Mouse (Mus musculus): Measurements from ENCODE around the gene 4930432K21Rik. TPM values are rescaled to one million over a fixed set of nuclear protein-coding genes. Genes with fewer than 3 reads are reported as not detected.

The 4930432K21Rik gene
- total RNA-seq, 2 experiments from 2014 or later, result 0.36 TPM; not detected in 1

DNA sequence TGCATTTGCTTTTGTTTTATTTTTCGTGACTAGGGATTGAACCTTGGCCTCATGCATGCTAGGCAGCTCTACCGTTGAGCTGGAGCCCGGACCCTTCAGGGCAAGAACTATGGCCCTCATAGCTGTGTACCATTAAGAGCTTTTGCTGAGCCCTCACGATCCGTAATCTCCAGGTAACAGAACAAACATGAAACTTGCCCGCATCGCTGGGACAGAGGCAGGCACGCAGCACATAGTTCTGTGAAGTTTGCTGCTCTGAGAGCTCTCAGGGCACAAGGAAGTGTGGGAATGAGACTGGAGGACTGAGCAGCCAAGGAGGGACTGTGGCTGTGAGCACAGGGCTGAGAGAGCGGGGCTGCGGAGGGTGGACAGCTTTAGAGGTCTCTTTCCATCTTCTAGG, 40.8 kb downstream of the 4930432K21Rik start:
- intact Hi-C loops (cut with DNase I), result no loop called here
- DNase-seq, result no peak

- peak; percentile 70 to 75 for DNase-seq
- intact Hi-C loops (cut with DNase I), result no loop called here
These were observed 41.8 kb downstream of the 4930432K21Rik start for GRCm38 (mm10) chr8:84189603-84190002.

DNA sequence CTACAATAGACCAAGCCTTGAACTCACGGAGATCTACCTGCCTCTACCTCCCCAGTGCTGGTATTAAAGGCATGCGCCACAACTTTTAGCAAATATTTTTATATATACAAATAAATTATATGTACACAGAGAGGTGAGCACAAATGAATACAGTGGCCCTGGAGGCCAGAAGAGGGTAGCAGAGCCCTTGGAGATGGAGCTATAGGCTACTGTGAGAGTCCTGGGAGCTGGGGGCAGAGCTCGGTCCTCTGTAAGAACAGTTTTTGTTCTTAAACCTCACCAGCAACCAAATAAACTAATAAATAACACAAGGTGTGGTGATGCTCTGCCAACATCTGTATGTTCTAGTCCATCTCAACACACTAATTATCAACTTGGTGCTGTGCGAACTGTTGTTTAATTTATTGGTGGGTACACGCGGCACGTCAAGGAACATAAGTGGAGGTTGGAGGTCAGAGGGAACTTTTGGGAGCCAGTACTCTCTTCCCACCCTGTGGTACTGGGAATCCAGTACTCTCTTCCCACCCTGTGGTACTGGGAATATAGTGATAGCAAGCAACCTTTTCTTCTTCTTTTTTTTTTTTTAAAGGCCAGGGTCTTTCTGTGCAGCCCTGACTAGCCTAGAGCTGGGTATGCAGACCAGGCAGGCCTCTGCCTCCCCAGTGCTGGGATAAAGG, 42.5 kb downstream of the 4930432K21Rik start:
- intact Hi-C loops (cut with DNase I), result no loop called here
- no peak for DNase-seq

GRCm38 (mm10) chr8:84192023-84192422, 44.2 kb downstream of the 4930432K21Rik start:
- intact Hi-C loops (cut with DNase I), result no loop called here
- DNase-seq, result peak; percentile 79 to 81

DNA sequence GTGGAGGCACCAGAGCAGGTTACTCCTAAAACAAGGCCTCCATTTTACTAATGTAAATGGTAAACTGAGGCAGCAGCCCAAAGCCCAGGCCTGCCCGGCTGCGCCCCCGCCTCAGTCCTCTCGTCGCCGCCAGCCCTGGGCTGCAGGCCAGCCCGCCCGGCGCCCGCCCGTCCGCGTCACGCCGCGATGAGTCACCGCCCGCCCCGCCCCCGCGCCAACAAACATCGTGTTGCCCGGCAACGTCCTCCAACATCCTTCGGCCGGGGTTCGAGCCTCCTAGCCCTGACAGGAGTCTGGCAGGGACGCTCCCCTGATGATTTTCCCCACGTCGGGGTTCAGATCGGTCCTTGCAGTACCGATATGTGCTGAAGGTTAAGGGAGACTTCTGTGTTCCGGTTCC, 44.7 kb downstream of the 4930432K21Rik start:
- DNase-seq, result peak; percentile 92 to 93
- intact Hi-C loops (cut with DNase I), result no loop called here

GRCm38 (mm10) chr8:84193161-84193560, 45.3 kb downstream of the 4930432K21Rik start:
- intact Hi-C loops (cut with DNase I), result no loop called here
- DNase-seq, result no peak

- intact Hi-C loops (cut with DNase I), result no loop called here
- DNase-seq, result no peak
These were observed 45.7 kb downstream of the 4930432K21Rik start for GRCm38 (mm10) chr8:84193566-84193965.

DNA sequence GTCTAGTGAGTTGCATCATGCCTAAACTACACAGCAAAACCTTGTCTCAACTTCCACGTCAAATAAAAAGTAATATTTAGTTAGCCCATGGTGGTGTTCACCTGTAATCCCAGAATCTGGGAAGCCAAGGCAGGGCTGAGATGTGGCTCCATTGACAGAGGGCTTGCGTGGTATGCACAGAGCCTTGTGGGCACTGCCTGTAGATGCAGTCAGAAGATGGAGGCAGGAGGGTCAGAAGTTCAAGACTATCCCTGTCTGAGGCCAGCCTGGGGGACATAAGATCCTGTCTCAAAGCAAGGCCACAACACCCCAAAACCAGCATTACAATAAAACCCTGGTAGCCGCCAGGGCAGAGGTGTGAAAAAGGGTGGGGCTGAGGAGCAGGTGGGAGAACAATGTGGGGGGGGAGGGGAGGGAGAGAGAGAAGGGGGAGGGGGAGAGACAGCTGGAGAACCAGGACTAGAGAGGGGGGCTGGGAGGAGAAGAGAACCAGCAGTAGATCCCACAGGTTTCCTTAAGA, 46.5 kb downstream of the 4930432K21Rik start:
- DNase-seq, result no peak
- intact Hi-C loops (cut with DNase I), result no loop called here

DNA sequence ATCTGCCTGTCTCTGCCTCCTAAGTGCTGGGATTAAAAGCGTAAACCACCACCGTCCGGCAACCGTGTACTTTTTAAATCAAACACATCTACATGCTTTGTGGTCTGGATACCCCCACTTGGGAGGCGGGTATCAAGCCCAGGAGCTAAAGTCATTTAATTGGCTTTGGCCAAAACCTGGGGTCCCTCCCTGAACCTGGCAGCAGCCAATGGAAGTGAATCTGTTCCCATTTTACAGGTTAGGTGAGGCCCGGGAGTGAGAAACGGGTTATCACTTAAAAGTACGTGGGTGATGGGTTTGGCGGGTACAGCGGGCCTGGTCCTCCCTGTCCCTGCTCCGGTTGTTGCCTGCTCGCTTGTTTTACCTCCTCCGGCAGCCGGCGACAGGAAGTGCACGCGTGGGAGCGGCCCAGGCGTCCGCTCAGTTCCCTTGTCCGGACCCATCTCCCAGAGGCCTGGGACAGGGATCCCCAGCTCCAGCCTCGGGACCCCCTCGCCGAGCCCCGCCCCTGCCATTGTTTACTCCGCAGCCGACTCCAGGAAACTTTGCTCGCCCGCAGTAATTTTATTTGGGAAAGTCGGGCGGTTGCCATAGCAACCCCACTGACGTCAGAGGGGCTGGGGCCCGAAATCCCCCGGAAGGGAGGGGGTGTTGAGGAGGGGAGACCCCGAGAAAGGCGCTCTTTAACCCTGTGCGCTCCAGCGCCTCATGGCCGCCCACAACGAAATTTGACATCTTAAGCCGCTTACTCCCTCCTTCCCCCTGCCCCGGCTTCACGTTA, 49.5 kb downstream of the 4930432K21Rik start:
- intact Hi-C loops (cut with DNase I), result no loop called here
- peak; percentile 92 to 95 for DNase-seq

DNA sequence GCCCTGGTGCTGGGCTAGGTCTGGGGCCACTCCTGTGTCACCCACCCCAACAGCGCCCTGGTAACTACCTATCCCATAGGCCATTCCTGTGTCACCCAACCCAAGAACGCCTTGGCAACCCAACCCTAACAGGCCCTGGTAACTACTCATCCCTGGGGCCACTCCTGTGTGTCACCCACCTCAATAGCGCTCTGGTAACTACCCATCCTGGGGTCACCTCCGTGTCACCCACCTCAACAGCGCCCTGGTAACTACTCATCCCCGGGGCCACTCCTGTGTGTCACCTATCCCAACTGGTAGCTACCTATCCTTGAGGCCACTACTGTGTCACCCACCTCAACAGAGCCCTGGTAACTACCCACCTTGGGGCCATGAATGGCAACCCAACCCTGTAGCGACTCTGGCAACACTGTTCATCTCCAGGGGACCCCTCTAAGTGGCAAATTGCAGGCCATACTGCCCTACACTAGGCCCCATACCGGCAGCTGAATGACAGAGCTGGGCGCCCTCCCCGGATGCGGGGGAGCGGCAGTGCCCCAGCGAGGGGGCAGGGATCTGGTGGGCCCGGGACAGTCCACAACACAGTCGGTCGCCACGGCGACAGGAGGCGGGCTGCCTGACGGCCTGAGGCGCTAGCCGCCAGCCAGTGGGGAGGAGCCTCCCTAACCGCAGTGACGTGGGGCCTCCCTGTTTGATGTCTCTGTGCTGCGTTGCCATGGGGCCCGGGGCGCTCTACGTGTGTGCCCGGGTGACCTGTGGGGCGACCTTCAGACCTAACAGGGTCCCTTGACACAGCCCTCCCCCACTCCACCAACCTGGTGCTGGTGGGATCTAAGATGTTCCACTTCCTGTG, 50.3 kb downstream of the 4930432K21Rik start:
- intact Hi-C loops (cut with DNase I), result no loop called here

GRCm38 (mm10) chr8:84198871-84199270, 51.0 kb downstream of the 4930432K21Rik start:
- no peak for DNase-seq
- intact Hi-C loops (cut with DNase I), result no loop called here

More for the DNA sequence above, 50.3 kb downstream of the 4930432K21Rik start:
- peak; percentile 93 for DNase-seq

GRCm38 (mm10) chr8:84199348-84200125, 51.7 kb downstream of the 4930432K21Rik start:
- no peak for DNase-seq
- intact Hi-C loops (cut with DNase I), result loop anchor here (5.0 to 10.0 kb wide), 3 partner anchors 455 to 783 kb away; partner anchors contain the start of genes Adgre5 and Ier2

- no peak for DNase-seq
- intact Hi-C loops (cut with DNase I), result loop anchor here (5.0 to 10.0 kb wide), 3 partner anchors 455 to 782 kb away; partner anchors contain the start of genes Adgre5 and Ier2
These were observed 52.3 kb downstream of the 4930432K21Rik start for GRCm38 (mm10) chr8:84200126-84200555.

DNA sequence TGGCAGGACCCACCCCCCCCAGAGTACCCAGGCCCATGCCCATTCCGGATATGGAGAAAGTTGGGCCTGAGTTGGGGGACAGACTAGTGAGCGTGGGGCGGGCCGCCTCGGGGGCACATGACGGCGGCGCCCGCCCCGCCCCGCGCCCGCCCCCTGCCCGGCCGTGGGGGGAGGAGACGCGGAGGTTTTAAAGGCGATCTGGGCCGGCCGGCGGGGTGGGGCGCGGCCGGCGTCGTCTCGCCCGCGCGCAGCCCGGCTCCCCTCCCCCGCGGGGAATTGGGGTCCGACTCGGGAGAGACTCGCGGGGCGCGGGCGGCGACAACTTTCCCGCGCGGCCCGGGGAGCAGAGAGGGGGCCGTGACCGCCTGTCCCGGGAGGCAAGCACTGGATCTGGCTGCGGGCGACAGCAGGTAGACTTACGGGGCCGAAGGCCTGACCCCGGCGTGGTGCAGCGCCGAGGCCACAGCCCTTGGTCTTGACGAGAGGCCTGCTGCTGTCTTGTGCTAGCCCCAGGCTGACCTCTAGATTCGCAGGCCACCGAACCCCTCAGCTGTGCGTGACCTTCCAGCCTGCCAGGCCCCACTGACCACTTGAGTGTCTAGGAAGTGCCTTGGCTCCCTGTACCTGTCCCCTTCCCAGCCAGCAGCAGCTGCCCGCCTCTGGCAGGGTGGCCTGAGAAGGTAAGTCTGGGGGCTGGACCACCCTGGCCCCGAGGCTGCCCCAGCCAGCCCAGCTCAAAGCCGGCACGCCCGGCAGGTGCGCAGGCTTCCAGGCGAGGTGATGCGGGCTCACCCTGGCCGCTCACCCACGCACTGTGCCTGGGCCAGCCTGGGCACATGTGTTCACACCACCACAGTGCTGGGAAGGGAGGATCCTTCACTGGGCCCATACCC, 53.1 kb downstream of the 4930432K21Rik start:
- intact Hi-C loops (cut with DNase I), result loop anchor here (5.0 to 10.0 kb wide), 3 partner anchors 456 to 781 kb away; partner anchors contain the start of genes Adgre5 and Ier2
- DNase-seq, result peak; percentile 93 to 94

DNA sequence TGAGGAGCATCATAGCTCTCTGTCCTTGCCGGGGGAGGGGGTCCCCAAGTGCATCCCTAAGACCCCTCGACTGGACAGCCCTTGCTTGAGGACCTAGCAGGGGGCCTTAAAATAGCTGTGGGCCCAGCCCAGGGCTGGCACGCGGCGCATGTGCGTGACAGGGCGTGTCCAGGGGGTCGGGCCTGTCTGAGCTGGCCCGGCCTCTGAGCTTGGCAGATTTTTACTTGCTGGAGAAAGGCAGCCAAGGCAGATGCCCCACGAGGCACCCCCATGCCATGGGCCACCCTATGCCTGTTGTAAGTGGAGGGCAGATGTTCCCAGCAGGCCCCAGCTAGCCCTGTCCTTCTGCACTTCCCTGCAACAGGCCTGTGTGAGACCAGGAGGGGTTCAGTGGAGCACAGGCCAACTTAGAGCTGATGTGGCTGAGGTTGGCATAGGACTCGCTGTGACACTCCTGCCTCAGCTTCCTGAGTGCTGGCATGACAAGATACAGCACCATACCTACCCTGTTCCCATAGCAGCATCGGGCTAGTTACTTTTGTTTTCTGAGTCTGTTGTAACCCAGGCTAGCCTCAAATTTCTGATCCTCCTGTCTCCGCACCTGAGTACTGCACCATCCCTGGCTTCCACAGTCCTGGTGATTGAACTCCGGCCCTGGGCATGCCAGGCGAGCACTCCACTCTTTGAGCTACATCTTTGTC, 53.9 kb downstream of the 4930432K21Rik start:
- peak; percentile 87 to 90 for DNase-seq
- intact Hi-C loops (cut with DNase I), result loop anchor here (5.0 to 10.0 kb wide), 3 partner anchors 457 to 781 kb away; partner anchors contain the start of genes Adgre5 and Ier2

DNA sequence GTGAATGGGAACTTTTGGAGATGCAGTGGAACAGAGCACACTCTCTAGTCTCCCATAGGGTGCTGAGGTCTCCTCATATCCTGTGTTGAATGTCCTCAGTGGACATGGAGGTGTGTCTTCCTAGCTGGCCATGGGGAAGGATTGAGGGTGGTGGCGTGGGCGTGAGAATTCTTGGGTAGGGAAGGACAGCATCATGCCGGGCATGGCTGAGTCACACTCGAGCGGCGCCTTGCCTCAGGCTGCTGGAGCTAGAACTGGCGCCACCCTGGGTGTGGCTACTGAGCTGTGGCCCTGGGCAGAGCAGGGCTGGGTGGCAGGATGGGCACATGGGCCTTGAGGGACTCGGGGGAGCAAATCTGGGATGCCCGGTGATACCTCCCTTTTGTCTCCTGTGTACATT, 54.6 kb downstream of the 4930432K21Rik start:
- DNase-seq, result peak; percentile 61 to 71
- intact Hi-C loops (cut with DNase I), result loop anchor here (5.0 to 10.0 kb wide), 3 partner anchors 458 to 780 kb away; partner anchors contain the start of genes Adgre5 and Ier2
